Mouse (Mus musculus) neural tube, embryonic 15.5 days (tissue): ENCODE measurements around the gene 1600012H06Rik. TPM values are rescaled to one million over a fixed set of nuclear protein-coding genes. Genes with fewer than 3 reads are reported as not detected.
"Not testable (repeated sequence)": the region's sequence is repeated elsewhere in the genome, so short reads cannot be mapped to it uniquely, and the experiment has no call there.

ENCODE experiments used
- ATAC-seq: fragments of 200-750 bp; cut with Nextera tagmentation; 2 replicates; pipeline ENCODE4 v1.8.0; 2017; ENCODE audit warnings: mild to moderate bottlenecking, moderate TSS enrichment, moderate library complexity; ENCODE audit not compliant: low FRiP score
- H3K27ac ChIP-seq: fragments of 300-500 bp; sonication (generic); replicated peaks from 2 replicates; pipeline ENCODE4 v1.5.1; 2015; ENCODE audit warnings: mild to moderate bottlenecking, inconsistent platforms
- H3K27me3 ChIP-seq: fragments of 300-500 bp; sonication (generic); replicated peaks from 2 replicates; pipeline ENCODE4 v1.6.1; 2015; ENCODE audit warnings: inconsistent platforms
- H3K36me3 ChIP-seq: fragments of 300-500 bp; sonication (generic); 2 replicates; pipeline ENCODE4 v1.6.1; 2015; ENCODE audit warnings: inconsistent platforms
- H3K4me1 ChIP-seq: fragments of 300-500 bp; sonication (generic); 2 replicates; pipeline ENCODE4 v1.6.1; 2015; ENCODE audit warnings: inconsistent platforms
- H3K4me2 ChIP-seq: fragments of 300-500 bp; sonication (generic); 2 replicates; pipeline ENCODE4 v1.6.1; 2015; ENCODE audit warnings: inconsistent platforms, mild to moderate bottlenecking, moderate library complexity
- H3K4me3 ChIP-seq: fragments of 300-500 bp; sonication (generic); replicated peaks from 2 replicates; pipeline ENCODE4 v1.5.1; 2015; ENCODE audit warnings: mild to moderate bottlenecking, inconsistent platforms
- H3K9ac ChIP-seq: fragments of 300-500 bp; sonication (generic); replicated peaks from 2 replicates; pipeline ENCODE4 v1.6.1; 2015; ENCODE audit warnings: mild to moderate bottlenecking, inconsistent platforms
- H3K9me3 ChIP-seq: fragments of 300-500 bp; sonication (generic); replicated peaks from 2 replicates; pipeline ENCODE4 v1.6.1; 2016; ENCODE audit warnings: inconsistent platforms
- WGBS: fragments of 180-500 bp; shearing (Covaris S2); methylation state at CpG from one replicate; pipeline ENCODE4 v1.1.7; 2015; ENCODE audit warnings: mixed read lengths; 5-methylcytosine and 5-hydroxymethylcytosine counted together
- polyA plus RNA-seq: library from polyadenylated mRNA; unstranded; fragments of >200 nt; fragmentation: Nextera tagmentation; extraction: Ambion mirVana; gene quantifications from 2 replicates; pipeline ENCODE4 v1.2.1, GENCODE M21; 2015

1600012H06Rik gene
- polyA plus RNA-seq, 1 experiment from 2014 or later: 26.8 TPM

- not testable (repeated sequence) for H3K4me2 ChIP-seq, H3K9me3 ChIP-seq, H3K4me3 ChIP-seq, H3K36me3 ChIP-seq, H3K27me3 ChIP-seq, H3K9ac ChIP-seq, ATAC-seq, H3K27ac ChIP-seq, H3K4me1 ChIP-seq
- 93% methylated on average over 4 of the region's 5 CpGs for WGBS
Measured at GRCm38 (mm10) chr17:14990116-14990702, 47.2 kb downstream of the 1600012H06Rik start.

GRCm38 (mm10) chr17:14992522-14993138 is 49.6 kb downstream of the 1600012H06Rik start:
- H3K4me2 ChIP-seq, H3K9me3 ChIP-seq: not testable (repeated sequence)
- no CpG with 5 or more reads among the region's 98 CpGs for WGBS

GRCm38 (mm10) chr17:14993139-14993832 is 50.3 kb downstream of the 1600012H06Rik start:
- not testable (repeated sequence) for H3K4me1 ChIP-seq, H3K27ac ChIP-seq, H3K36me3 ChIP-seq, H3K4me2 ChIP-seq, H3K27me3 ChIP-seq, H3K9me3 ChIP-seq, H3K4me3 ChIP-seq, H3K9ac ChIP-seq
- peak; percentile 93 for ATAC-seq
- no CpG with 5 or more reads among the region's 47 CpGs for WGBS

More at GRCm38 (mm10) chr17:14992522-14993138, 49.6 kb downstream of the 1600012H06Rik start:
- ATAC-seq: peak; percentile 85
- not testable (repeated sequence) for H3K4me3 ChIP-seq, H3K36me3 ChIP-seq, H3K27me3 ChIP-seq, H3K4me1 ChIP-seq, H3K27ac ChIP-seq, H3K9ac ChIP-seq

- not testable (repeated sequence) for ATAC-seq
- no CpG with 5 or more reads among the region's 5 CpGs for WGBS
Measured at GRCm38 (mm10) chr17:14994140-14994539, 51.2 kb downstream of the 1600012H06Rik start.

GRCm38 (mm10) chr17:15000047-15000446 is 57.1 kb downstream of the 1600012H06Rik start:
- no CpG with 5 or more reads among the region's 4 CpGs for WGBS
- not testable (repeated sequence) for H3K4me2 ChIP-seq, H3K4me1 ChIP-seq, ATAC-seq, H3K27ac ChIP-seq, H3K9ac ChIP-seq, H3K9me3 ChIP-seq, H3K4me3 ChIP-seq, H3K27me3 ChIP-seq, H3K36me3 ChIP-seq

More at GRCm38 (mm10) chr17:14994140-14994539, 51.2 kb downstream of the 1600012H06Rik start:
- not testable (repeated sequence) for H3K4me1 ChIP-seq, H3K4me2 ChIP-seq, H3K9me3 ChIP-seq, H3K9ac ChIP-seq, H3K4me3 ChIP-seq, H3K27ac ChIP-seq, H3K36me3 ChIP-seq, H3K27me3 ChIP-seq

- H3K27ac ChIP-seq, H3K9ac ChIP-seq, H3K4me3 ChIP-seq, H3K4me1 ChIP-seq, H3K9me3 ChIP-seq, H3K27me3 ChIP-seq, H3K4me2 ChIP-seq, H3K36me3 ChIP-seq: not testable (repeated sequence)
- WGBS: no CpG with 5 or more reads among the region's 3 CpGs
- 0 out of 2 replicates have a peak, but pooled peaks have one; percentile 16 for ATAC-seq
Measured at GRCm38 (mm10) chr17:15009088-15009487, 66.1 kb downstream of the 1600012H06Rik start.

Other genes starting within 250 kb of the 1600012H06Rik start
- gene Thbs2, start 248.9 kb upstream of the 1600012H06Rik start, polyA plus RNA-seq: 9.3 and 15.8 TPM in 2 replicates
- 8.9 and 9.2 TPM in 2 replicates for gene Wdr27, start within 50 bp of the 1600012H06Rik start, polyA plus RNA-seq
- gene Phf10, start 18.1 kb downstream of the 1600012H06Rik start, polyA plus RNA-seq: 13.9 and 19.6 TPM in 2 replicates
- 6.5 and 8.7 TPM in 2 replicates for gene 9030025P20Rik, start 35.3 kb downstream of the 1600012H06Rik start, polyA plus RNA-seq
- gene Gm3417, start 35.6 kb downstream of the 1600012H06Rik start, polyA plus RNA-seq: not detected in 2 replicates
- gene Gm3435, start 67.0 kb downstream of the 1600012H06Rik start, polyA plus RNA-seq: 6.2 and 6.4 TPM in 2 replicates
- gene Ermard, start 98.0 kb downstream of the 1600012H06Rik start, polyA plus RNA-seq: 82.5 and 88.8 TPM in 2 replicates
- gene Tcte3, start 98.3 kb downstream of the 1600012H06Rik start, polyA plus RNA-seq: 0.68 TPM in 1 of 2 replicates, not detected in the other
- gene Gm3448, start 98.4 kb downstream of the 1600012H06Rik start, polyA plus RNA-seq: 3.2 and 4.3 TPM in 2 replicates